Mouse (Mus musculus) ES-Bruce4 (cell line): ENCODE results near the gene Aqp12.

Experiments
- CTCF ChIP-seq: IDR thresholded peaks from one replicate; pipeline ENCODE4 v1.8.1; 2011; ENCODE audit warnings: low read depth, low read length
- EP300 ChIP-seq: IDR thresholded peaks from 2 replicates; pipeline ENCODE4 v1.6.1; 2011; ENCODE audit warnings: low read depth, low read length; ENCODE audit not compliant: insufficient read depth
- POLR2A ChIP-seq: IDR thresholded peaks from one replicate; pipeline ENCODE4 v1.8.1; 2011; ENCODE audit warnings: low read length; ENCODE audit not compliant: insufficient read depth

GRCm38 (mm10) chr1:93033989-93034388 lies 27.9 kb downstream of the Aqp12 start:
- TF ChIP-seq POLR2A, result no peak
- TF ChIP-seq EP300, result no peak
- TF ChIP-seq CTCF, result no peak
